Mouse (Mus musculus) liver, embryonic 14.5 days (tissue): Measurements from ENCODE around the gene Rabgap1l. TPM values are rescaled to one million over a fixed set of nuclear protein-coding genes. Genes with fewer than 3 reads are reported as not detected.

Experiments used
- ATAC-seq: fragments of 200-750 bp; cut with Nextera tagmentation; 2 replicates; pipeline ENCODE4 v1.8.0; 2017; ENCODE audit warnings: moderate number of reproducible peaks, mild to moderate bottlenecking, moderate library complexity; ENCODE audit not compliant: insufficient read depth
- DNase-seq, 3 experiments: peaks; one replicate each; pipeline ENCODE4 v3.0.0-alpha.2; 2012 to 2013; ENCODE audit warnings: low read depth in 3 of 3, low spot score in 3 of 3
- H3K27ac ChIP-seq: fragments of 300-500 bp; sonication (generic); 2 replicates; pipeline ENCODE4 v1.5.1; 2014; ENCODE audit warnings: moderate library complexity, mild to moderate bottlenecking, control low read depth, inconsistent platforms
- H3K27me3 ChIP-seq: fragments of 300-500 bp; sonication (generic); 2 replicates; pipeline ENCODE4 v1.6.1; 2014; ENCODE audit warnings: mild to moderate bottlenecking, low read length, moderate library complexity; ENCODE audit not compliant: control insufficient read depth, insufficient read depth
- H3K36me3 ChIP-seq: fragments of 300-500 bp; sonication (generic); replicated peaks from 2 replicates; pipeline ENCODE4 v1.6.1; 2014; ENCODE audit warnings: low read depth; ENCODE audit not compliant: control insufficient read depth, insufficient read depth
- H3K4me1 ChIP-seq, 2 experiments: fragments of 200-500 bp in 1 of 2; fragments of 300-500 bp in 1 of 2; sonication (generic) in 1 of 2; replicated peaks; 2 replicates each; pipeline ENCODE4 v1.6.1; 2012 to 2014; ENCODE audit warnings: antibody characterized with exemption in 1 of 2, inconsistent platforms in 1 of 2, low read length in 1 of 2; ENCODE audit not compliant: control insufficient read depth in 2 of 2, insufficient read depth in 2 of 2
- H3K4me2 ChIP-seq: fragments of 300-500 bp; sonication (generic); 2 replicates; pipeline ENCODE4 v1.6.1; 2014; ENCODE audit warnings: low read depth, mild to moderate bottlenecking, control low read depth, moderate library complexity
- H3K4me3 ChIP-seq, 2 experiments: fragments of 200-500 bp in 1 of 2; fragments of 300-500 bp in 1 of 2; sonication (generic) in 1 of 2; 2 replicates each; pipeline ENCODE4 v1.5.1; 2012 to 2014; ENCODE audit warnings: low read depth in 2 of 2, low read length in 2 of 2, mild to moderate bottlenecking in 2 of 2, control low read depth in 1 of 2, inconsistent platforms in 1 of 2, moderate library complexity in 1 of 2; ENCODE audit not compliant: insufficient read depth in 1 of 2
- H3K9ac ChIP-seq: fragments of 300-500 bp; sonication (generic); replicated peaks from 2 replicates; pipeline ENCODE4 v1.6.1; 2014; ENCODE audit warnings: mild to moderate bottlenecking, control low read depth, moderate library complexity
- H3K9me3 ChIP-seq: fragments of 300-500 bp; sonication (generic); 2 replicates; pipeline ENCODE4 v1.6.1; 2016; ENCODE audit warnings: low read length, mixed read lengths; ENCODE audit not compliant: control insufficient read depth
- CTCF ChIP-seq: IDR thresholded peaks from 2 replicates; pipeline ENCODE4 v1.5.1; 2016; ENCODE audit warnings: antibody characterized with exemption, low read depth, control low read depth
- EP300 ChIP-seq: IDR thresholded peaks from 2 replicates; pipeline ENCODE4 v1.6.1; 2016; ENCODE audit warnings: antibody characterized with exemption, low read depth
- WGBS: fragments of 180-500 bp; shearing (Covaris S2); extraction: QIAGEN DNeasy Blood & Tissue Kit; methylation state at CpG from one replicate; pipeline ENCODE4 v1.1.7; 2014; ENCODE audit not compliant: insufficient replicate concordance; 5-methylcytosine and 5-hydroxymethylcytosine counted together
- polyA plus RNA-seq, 2 experiments: library from polyadenylated mRNA; depleted of rRNA in 1 of 2; stranded (reverse) in 1 of 2; unstranded in 1 of 2; fragments of >200 nt; fragmentation: Nextera tagmentation in 1 of 2; extraction: Ambion mirVana in 1 of 2; gene quantifications; 2 replicates each; pipeline versions ENCODE4 v1.2.1 to v1.2.3; 2012 to 2014

The Rabgap1l gene
- polyA plus RNA-seq, 2 experiments: 18.7 to 27.5 TPM

GRCm38 (mm10) chr1:160734743-160735142 is 58.3 kb downstream of the Rabgap1l start:
- Histone ChIP-seq H3K4me1 (no peaks in the 10 kb centered on the region), H3K4me3 (no peak overlapping the region), H3K4me2 (no peak overlapping the region), H3K36me3 (peaks cover 15% of the 10 kb centered on the region), H3K27ac (no peak overlapping the region), H3K27me3 (no peaks in the 10 kb centered on the region), H3K9me3 (no peaks in the 10 kb centered on the region), H3K9ac (no peak overlapping the region)
- WGBS: 77% methylated on average over 2 of the region's 2 CpGs
- ATAC-seq: no peak
- no peak for TF ChIP-seq CTCF
- no peak for TF ChIP-seq EP300
- no peak for DNase-seq

- H3K27ac ChIP-seq: no peak overlapping the region
Measured at GRCm38 (mm10) chr1:160729944-160730343, 63.1 kb downstream of the Rabgap1l start.

GRCm38 (mm10) chr1:160717742-160718141 is 75.3 kb downstream of the Rabgap1l start:
- DNase-seq (peak in 1 of 3 experiments; percentile 31), ATAC-seq (no peak)
- WGBS: 20% methylated on average over 3 of the region's 3 CpGs
- Histone ChIP-seq H3K36me3 (peaks cover 8% of the 10 kb centered on the region), H3K4me3 (no peak overlapping the region), H3K4me2 (no peak overlapping the region), H3K27ac (no peak overlapping the region), H3K9me3 (no peaks in the 10 kb centered on the region), H3K4me1 (peaks cover 0 to 2% of the 10 kb centered on the region in 2 experiments; a peak in 3 of 4 replicates), H3K9ac (no peak overlapping the region), H3K27me3 (no peaks in the 10 kb centered on the region)
- TF ChIP-seq EP300 (no peak), CTCF (peak; percentile 46; the same call in 1 of the 2 replicates)

More at GRCm38 (mm10) chr1:160729944-160730343, 63.1 kb downstream of the Rabgap1l start:
- no peaks in the 10 kb centered on the region for H3K4me1 ChIP-seq
- no peak for DNase-seq
- WGBS: 61% methylated on average over 4 of the region's 4 CpGs
- H3K9me3 ChIP-seq: no peaks in the 10 kb centered on the region
- TF ChIP-seq EP300 (no peak), CTCF (no peak)
- no peaks in the 10 kb centered on the region for H3K27me3 ChIP-seq
- H3K9ac ChIP-seq: no peak overlapping the region
- peaks cover 13% of the 10 kb centered on the region for H3K36me3 ChIP-seq
- ATAC-seq: no peak
- H3K4me3 ChIP-seq: no peak overlapping the region
- no peak overlapping the region for H3K4me2 ChIP-seq

- Histone ChIP-seq H3K27me3 (no peaks in the 10 kb centered on the region), H3K4me3 (no peak overlapping the region), H3K4me2 (no peak overlapping the region), H3K4me1 (peaks cover 0 to 2% of the 10 kb centered on the region in 2 experiments; a peak in 3 of 4 replicates), H3K27ac (no peak overlapping the region), H3K9me3 (no peaks in the 10 kb centered on the region), H3K9ac (no peak overlapping the region), H3K36me3 (no peaks in the 10 kb centered on the region)
- DNase-seq (no peak), ATAC-seq (no peak)
- TF ChIP-seq CTCF: peak; percentile 34
- no peak for TF ChIP-seq EP300
Measured at GRCm38 (mm10) chr1:160714685-160715084, 78.3 kb downstream of the Rabgap1l start.

GRCm38 (mm10) chr1:160713887-160714286 is 79.1 kb downstream of the Rabgap1l start:
- DNase-seq (no peak), ATAC-seq (peak; percentile 13; the same call in 1 of the 2 replicates)
- no peaks in the 10 kb centered on the region for H3K9me3 ChIP-seq
- no peak overlapping the region for H3K9ac ChIP-seq
- H3K27me3 ChIP-seq: no peaks in the 10 kb centered on the region
- H3K4me2 ChIP-seq: no peak overlapping the region
- H3K4me3 ChIP-seq: no peak overlapping the region
- TF ChIP-seq CTCF (no peak), EP300 (no peak)
- H3K4me1 ChIP-seq: peaks cover 0 to 2% of the 10 kb centered on the region in 2 experiments; a peak in 3 of 4 replicates
- H3K27ac ChIP-seq: no peak overlapping the region
- WGBS: 14% methylated on average over 4 of the region's 4 CpGs
- H3K36me3 ChIP-seq: no peaks in the 10 kb centered on the region
